Mouse (Mus musculus): ENCODE results near the gene Lrrc8e.
"Not testable (repeated sequence)": the region's sequence is repeated elsewhere in the genome, so short reads cannot be mapped to it uniquely, and the experiment has no call there.

Gene Lrrc8e

GRCm38 (mm10) chr8:4219617-4220016 lies 7.0 kb upstream of the Lrrc8e start:
- no peak for DNase-seq (ENCODE audit: low spot score in 2 of 2)

GRCm38 (mm10) chr8:4222059-4222458 lies 4.6 kb upstream of the Lrrc8e start:
- DNase-seq (ENCODE audit: low spot score in 2 of 2): no peak

GRCm38 (mm10) chr8:4226323-4226722 lies 304 bp upstream of the Lrrc8e start:
- no peak for DNase-seq (ENCODE audit: low spot score in 2 of 2)

DNA sequence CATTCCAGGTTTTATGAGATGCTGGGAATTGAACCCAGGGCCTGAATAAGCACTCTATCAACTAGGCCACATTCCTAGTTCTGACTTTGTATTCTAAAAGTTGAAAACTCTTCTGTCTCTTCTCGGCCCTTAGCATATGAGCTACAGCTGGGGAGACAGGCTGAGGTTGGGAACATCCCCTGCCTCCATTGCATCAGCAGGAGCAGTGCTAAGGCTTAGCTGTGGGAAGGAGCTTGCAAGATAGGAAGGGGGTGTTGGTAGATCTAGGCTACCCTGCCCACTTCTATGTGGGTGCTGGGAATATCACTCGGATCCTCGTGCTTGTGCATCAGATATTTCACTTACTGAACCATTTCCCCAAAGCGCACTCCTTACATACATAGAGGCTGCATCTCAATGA lies 1.3 kb downstream of the Lrrc8e start:
- no peak for DNase-seq (ENCODE audit: low spot score in 2 of 2)

- no peak for DNase-seq (ENCODE audit: low spot score in 2 of 2)
Measured at GRCm38 (mm10) chr8:4229784-4230183, 3.2 kb downstream of the Lrrc8e start.

DNA sequence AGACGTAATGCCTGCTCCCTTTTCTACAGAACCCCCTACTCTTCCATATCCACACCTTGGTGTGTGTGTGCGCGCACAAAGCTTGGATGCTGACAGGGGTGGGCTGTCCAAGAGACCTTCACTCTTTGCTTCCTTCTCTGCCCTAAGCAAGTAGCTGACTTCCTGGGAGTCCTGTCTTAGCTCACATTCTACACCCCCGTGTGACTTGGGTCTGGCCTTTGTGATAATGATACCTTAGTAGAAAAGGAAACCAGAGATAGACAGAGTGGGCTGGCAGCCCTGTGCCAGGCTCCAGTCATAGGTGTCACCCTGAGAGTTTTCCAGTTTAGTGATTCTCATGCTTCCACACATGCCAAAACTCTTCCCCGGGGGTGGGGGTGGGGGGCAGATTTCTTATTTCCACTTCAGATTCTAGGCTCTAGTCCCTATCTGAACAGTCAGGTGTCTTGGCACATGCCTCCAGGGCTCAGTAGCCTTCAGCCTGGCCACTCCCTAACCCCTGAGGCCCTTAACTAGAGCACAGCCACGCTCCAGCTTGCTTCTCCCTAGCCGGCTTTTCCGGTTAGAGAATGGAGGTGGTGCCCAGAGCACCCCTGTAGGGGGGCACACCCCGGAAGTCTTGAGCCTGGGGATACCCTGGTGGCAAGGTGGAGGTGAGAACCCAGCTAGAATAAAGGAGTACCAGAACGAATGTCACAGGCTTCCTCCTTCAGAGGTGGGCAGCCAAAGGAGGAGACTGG lies 4.2 kb downstream of the Lrrc8e start:
- DNase-seq (ENCODE audit: low spot score in 2 of 2): no peak

GRCm38 (mm10) chr8:4237814-4238433 lies 11.3 kb downstream of the Lrrc8e start:
- DNase-seq (ENCODE audit: low spot score in 2 of 2): no peak

DNA sequence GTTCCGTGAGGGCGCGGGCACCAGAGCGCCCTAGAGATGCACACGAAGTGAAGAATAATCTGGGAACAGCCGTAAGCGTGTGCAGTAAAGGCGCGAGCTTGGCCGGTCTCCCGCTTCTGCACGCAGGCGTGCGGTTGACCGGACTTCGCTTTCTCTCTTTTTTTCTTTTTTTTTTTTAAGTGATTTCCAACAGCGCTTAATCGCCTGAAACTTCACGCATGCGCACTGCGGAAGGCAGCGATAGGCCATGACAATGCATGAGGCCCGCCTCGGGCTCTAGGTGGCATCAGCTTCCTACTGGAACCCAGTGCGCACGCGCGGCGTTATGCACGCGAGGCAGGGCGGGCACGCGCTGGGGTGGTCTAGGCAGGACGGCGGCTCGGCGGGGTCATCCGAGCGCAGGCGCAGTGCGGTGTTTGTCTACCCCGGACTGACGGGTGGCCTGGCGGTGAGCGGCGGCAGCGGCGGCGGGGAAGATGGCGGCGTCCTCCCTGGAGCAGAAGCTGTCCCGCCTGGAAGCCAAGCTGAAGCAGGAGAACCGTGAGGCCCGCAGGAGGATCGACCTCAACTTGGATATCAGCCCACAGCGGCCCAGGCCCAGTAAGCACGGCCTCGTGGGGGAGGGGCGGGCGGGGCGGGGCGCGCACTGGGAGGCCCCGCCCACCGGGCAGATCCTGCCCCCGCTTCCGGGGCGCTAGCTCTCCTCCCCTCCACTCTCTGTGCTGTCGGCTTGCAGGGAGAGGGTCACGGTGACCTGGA lies 12.0 kb downstream of the Lrrc8e start, which contains the start of the genes Map2k7 and Gm49320:
Gene Map2k7, plus strand, starts transcription at position 307 of the 759 bp plus-strand sequence.
Gene Gm49320, plus strand, starts transcription at position 432 of the 759 bp plus-strand sequence.
- peak; percentile 100 for DNase-seq (ENCODE audit: low spot score in 2 of 2)

GRCm38 (mm10) chr8:4239193-4239890 lies 12.7 kb downstream of the Lrrc8e start:
- no peak for DNase-seq (ENCODE audit: low spot score in 2 of 2)

DNA sequence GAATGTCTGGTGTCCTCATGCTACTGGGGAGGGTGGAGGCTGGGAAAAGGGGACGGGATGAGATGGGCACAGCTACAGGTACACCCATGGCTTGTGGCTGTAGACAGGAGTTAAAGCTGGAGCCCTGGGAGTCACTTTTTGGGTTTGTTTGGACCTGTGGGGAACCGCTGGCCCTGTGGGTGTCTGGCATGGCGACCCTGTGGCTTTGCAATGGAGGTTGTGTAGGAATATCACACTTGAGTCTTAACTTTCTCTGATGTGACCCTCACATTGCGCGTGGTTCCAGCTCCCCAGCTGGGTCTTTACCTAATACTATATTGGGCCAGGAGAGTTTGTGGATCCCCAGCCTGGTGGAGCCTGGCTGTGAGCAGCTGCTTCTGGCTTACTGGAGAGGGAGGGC lies 18.4 kb downstream of the Lrrc8e start:
- no peak for DNase-seq (ENCODE audit: low spot score in 2 of 2)

DNA sequence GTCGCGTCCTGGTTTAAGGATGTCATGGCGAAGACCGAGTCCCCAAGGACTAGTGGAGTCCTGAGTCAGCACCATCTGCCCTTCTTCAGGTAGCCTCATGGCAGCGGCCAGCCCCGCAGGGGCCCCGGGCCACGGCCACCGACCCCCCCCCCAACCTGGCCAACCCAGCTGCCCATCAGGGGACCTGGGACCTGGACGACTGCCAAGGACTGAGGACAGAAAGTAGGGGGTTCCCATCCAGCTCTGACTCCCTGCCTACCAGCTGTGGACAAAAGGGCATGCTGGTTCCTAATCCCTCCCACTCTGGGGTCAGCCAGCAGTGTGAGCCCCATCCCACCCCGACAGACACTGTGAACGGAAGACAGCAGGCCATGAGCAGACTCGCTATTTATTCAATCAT lies 19.1 kb downstream of the Lrrc8e start:
- DNase-seq (ENCODE audit: low spot score in 2 of 2): peak in 1 of 2 experiments; percentile 3

DNA sequence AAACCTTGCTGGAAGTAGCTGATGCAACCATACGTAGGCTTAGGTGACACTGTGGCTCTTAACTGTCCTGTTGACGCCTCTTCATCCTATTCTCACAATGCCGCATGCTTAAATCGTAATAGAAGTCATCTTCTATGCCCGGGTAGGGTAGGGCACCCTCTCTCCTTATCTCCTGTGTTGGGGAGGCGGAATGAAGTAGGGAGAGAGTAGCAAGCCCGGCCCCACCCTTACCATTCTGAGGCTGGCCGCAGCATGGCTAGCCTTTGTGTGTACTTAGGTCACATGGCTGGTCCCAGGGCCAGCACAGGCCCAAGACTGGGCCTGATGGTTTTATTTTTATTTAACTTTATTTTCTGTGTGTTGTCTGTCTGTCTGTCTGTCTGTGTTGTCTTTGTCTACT lies 20.6 kb downstream of the Lrrc8e start:
- no peak for DNase-seq (ENCODE audit: low spot score in 2 of 2)

DNA sequence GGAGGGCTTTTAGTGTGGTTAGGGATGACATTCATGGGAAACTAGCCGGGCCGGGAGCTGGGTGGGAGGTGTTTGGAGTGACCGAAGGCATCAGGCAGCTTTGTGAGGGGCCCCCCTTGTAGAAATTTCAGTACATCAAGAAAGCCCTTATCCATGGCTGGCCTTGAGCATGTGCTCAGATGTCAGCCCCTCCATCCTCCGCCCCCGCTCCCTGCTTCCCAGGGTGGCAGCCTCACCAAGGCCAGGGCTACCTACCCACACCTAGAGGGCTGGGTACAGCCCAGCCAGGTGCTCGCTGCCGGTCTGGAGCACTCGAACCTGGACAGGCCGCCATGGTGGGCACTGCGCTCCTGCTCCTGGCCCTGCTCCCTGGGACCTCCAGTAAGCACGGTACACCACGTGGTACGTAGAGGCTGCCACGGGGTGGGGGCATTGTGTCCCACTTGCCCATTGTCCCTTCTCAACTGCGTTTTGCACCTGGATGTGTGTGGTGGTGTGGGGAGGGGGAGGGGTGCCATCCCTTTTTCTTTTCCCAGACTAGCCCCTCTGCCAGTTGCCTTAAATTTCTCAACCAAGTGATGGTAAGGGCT lies 21.4 kb downstream of the Lrrc8e start, which contains the start of gene Tgfbr3l:
Gene Tgfbr3l, plus strand, starts transcription at position 264 of the 590 bp plus-strand sequence.
- peak in 1 of 2 experiments; percentile 3 for DNase-seq (ENCODE audit: low spot score in 2 of 2)

DNA sequence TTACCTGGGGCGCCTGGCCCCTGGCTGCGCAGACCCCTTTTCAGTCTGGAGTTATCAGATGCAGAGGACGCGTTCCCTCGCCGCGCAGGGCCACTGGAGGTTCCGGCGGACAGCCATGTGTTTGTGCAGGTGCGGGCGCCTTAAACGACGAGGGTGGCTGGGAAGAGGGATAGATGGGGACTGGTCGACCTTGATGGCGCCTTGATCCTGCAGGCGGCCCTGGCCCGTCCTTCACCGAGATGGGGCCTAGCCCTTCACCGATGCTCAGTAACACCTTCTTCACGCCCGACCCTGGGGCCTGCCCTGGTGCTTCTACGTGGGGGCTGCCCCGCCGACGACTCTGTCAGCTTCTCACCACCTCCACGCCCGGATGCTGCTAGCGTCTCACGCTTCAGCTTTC lies 22.6 kb downstream of the Lrrc8e start:
- DNase-seq (ENCODE audit: low spot score in 2 of 2): peak in 1 of 2 experiments; percentile 23

DNA sequence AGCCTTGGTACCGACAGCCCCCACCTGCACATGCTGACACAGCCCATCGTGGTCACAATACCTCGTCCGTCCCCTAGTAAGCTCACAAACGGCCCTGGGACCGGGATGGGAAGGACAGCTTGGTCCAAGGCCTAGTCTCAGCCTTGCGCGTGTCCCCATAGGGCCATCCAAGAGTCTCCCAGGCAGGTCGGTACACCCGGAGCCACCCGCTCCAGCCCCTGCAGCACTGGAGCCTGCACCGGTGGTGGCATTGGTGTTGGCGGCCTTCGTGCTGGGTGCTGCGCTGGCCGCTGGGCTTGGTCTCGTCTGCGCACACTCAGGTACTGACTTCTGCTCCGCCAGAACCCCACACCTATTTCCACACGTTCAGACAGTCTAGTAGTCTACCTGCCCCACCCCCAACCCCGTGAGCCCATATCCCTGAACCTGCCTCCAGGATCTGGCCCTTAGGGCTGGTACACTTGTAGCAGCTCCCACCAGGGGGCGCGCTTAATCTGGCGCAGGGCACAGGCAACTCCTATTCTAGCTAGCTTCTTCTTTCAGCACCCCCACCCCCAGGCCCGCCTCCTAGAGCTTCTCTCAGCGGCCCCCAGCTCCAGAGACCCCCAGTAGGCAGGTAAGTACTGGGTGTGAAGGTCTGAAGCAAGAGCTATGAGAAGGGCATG lies 23.8 kb downstream of the Lrrc8e start:
- DNase-seq (ENCODE audit: low spot score in 2 of 2): peak; percentile 75 to 86

- no peak for DNase-seq (ENCODE audit: low spot score in 2 of 2)
Measured at GRCm38 (mm10) chr8:4252116-4252760, 25.6 kb downstream of the Lrrc8e start.

DNA sequence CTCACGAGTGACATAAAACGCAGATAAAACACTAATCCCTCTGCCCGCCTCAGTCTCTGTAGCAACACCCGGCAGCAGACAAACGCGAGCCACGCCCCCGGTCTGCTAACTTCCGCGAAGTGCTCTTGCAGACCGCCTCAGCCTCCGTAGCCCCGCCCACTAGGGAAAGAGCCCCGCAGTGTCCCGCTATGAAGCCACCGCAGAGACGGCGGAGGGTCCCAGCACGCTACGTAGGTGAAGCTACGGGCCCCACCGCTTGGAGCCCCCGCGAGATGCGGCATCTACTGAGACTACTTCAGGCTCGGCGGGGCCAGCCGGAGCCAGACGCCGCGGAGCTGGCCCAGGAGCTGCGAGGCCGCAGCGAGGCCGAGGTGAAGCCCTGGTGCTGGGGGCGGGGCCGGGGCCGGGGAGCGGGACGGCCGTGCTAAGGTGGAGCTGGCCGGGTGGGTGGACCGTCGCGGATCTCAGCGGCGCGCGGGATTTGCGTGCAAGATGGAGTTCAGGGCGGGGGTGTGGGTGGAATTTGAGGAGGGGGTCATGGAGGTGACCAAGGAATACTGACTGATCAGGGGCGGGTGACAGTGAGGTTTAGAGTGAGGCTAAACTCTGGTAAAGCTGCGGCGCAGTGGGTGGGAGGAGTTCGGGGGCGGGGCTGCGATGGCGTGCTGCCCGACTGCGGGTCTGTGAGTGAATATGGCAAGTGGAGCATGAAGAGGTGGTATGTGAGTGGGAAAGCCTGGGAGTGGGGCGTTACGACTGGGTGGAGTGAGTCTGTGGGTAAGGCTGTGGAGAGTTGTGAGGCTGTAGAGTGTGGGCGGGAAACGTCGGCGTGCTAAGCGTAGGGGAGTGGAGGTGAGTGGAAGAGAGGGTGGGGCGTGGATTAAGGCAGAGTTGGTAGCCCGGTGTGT lies 26.6 kb downstream of the Lrrc8e start, which contains the start of gene Snapc2:
Gene Snapc2, plus strand, starts transcription at position 147 of the 908 bp plus-strand sequence.
- peak; percentile 93 for DNase-seq (ENCODE audit: low spot score in 2 of 2)

- no peak for DNase-seq (ENCODE audit: low spot score in 2 of 2)
Measured at GRCm38 (mm10) chr8:4254001-4254400, 27.4 kb downstream of the Lrrc8e start.

DNA sequence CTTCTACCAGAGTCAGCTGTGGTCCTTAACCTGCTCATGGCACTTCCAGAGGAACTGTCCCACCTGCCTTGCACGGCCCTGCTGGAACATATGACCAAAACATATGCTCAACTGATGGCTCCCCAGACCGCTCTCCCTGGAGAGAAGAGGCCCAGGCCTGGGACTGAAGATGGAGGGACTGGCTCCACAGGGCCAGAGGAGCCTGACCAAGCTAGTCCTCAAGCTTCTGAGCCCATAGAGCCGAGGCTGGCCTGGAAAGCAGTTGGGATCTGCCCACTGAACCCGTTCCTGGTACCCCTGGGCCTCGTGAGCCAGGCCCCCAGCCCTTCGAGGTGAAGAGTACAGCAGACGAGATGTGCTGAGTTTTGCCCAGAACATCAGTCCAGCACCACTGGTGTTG lies 28.8 kb downstream of the Lrrc8e start:
- not testable (repeated sequence) for DNase-seq (ENCODE audit: low spot score in 2 of 2)
